Mouse (Mus musculus): ENCODE measurements at regions not wholly inside any gene's neighbourhood (a gene's known extent, or its start where the extent isn't known, plus 50 kb on each side); places are given as distances from the start of the nearest gene placed in this dataset.

GRCm38 (mm10) chr2:92544364-92545151 is 54.9 kb upstream of the Chst1 start:
- DNase-seq (ENCODE audit: low spot score in 2 of 2): no peak

GRCm38 (mm10) chr2:92540841-92541240 is 58.7 kb upstream of the Chst1 start:
- no peak for DNase-seq (ENCODE audit: low spot score in 2 of 2)

GRCm38 (mm10) chr2:92531996-92532395 is 67.5 kb upstream of the Chst1 start:
- peak in 1 of 2 experiments; percentile 24 for DNase-seq (ENCODE audit: low spot score in 2 of 2)

GRCm38 (mm10) chr2:92530677-92531076 is 68.8 kb upstream of the Chst1 start:
- peak in 1 of 2 experiments; percentile 50 for DNase-seq (ENCODE audit: low spot score in 2 of 2)

GRCm38 (mm10) chr2:92529670-92530322 is 69.5 kb upstream of the Slc35c1 start:
- peak in 1 of 2 experiments; percentile 28 for DNase-seq (ENCODE audit: low spot score in 2 of 2)

- DNase-seq (ENCODE audit: low spot score in 2 of 2): peak; percentile 22 to 59
Measured at GRCm38 (mm10) chr2:92529071-92529641, 68.8 kb upstream of the Slc35c1 start.

GRCm38 (mm10) chr2:92528119-92528830 is 67.9 kb upstream of the Slc35c1 start:
- DNase-seq (ENCODE audit: low spot score in 2 of 2): peak in 1 of 2 experiments; percentile 55

GRCm38 (mm10) chr2:92526676-92527395 is 66.5 kb upstream of the Slc35c1 start:
- DNase-seq (ENCODE audit: low spot score in 2 of 2): peak in 1 of 2 experiments; percentile 51

- peak in 1 of 2 experiments; percentile 55 for DNase-seq (ENCODE audit: low spot score in 2 of 2)
Measured at GRCm38 (mm10) chr2:92525628-92526027, 65.3 kb upstream of the Slc35c1 start.

GRCm38 (mm10) chr2:92525062-92525623 is 64.8 kb upstream of the Slc35c1 start:
- DNase-seq (ENCODE audit: low spot score in 2 of 2): peak in 1 of 2 experiments; percentile 40

- DNase-seq (ENCODE audit: low spot score in 2 of 2): peak in 1 of 2 experiments; percentile 41
Measured at GRCm38 (mm10) chr2:92524346-92524905, 64.1 kb upstream of the Slc35c1 start.

GRCm38 (mm10) chr2:92523321-92523895 is 63.1 kb upstream of the Slc35c1 start:
- peak; percentile 8 to 47 for DNase-seq (ENCODE audit: low spot score in 2 of 2)

- peak in 1 of 2 experiments; percentile 36 for DNase-seq (ENCODE audit: low spot score in 2 of 2)
Measured at GRCm38 (mm10) chr2:92521527-92521926, 61.2 kb upstream of the Slc35c1 start.

- DNase-seq (ENCODE audit: low spot score in 2 of 2): peak in 1 of 2 experiments; percentile 42
Measured at GRCm38 (mm10) chr2:92519396-92519795, 59.1 kb upstream of the Slc35c1 start.

GRCm38 (mm10) chr2:92518891-92519290 is 58.6 kb upstream of the Slc35c1 start:
- DNase-seq (ENCODE audit: low spot score in 2 of 2): peak in 1 of 2 experiments; percentile 36

- no peak for DNase-seq (ENCODE audit: low spot score in 2 of 2)
Measured at GRCm38 (mm10) chr2:92514961-92515360, 54.6 kb upstream of the Slc35c1 start.

GRCm38 (mm10) chr2:92511771-92512744 is 51.7 kb upstream of the Slc35c1 start:
- peak in 1 of 2 experiments; percentile 49 for DNase-seq (ENCODE audit: low spot score in 2 of 2)

All from spleen, postnatal 4 days (tissue).